Mouse (Mus musculus): ENCODE measurements around the gene Kif17.

- TF ChIP-seq CTCF (IDR thresholded peaks at IDR 0.05; ENCODE audit: control insufficient read depth, insufficient read depth, low read length), result no peak
- peak; percentile 62; the same call in 1 of the 2 replicates for TF ChIP-seq POLR2A (IDR thresholded peaks at IDR 0.05; ENCODE audit: borderline replicate concordance, control insufficient read depth, low read depth, low read length)
These were observed 33.9 kb upstream of the Kif17 start, which contains the start of gene Hp1bp3 for GRCm38 (mm10) chr4:138216200-138216890.
